8 mouse cellular contexts compared by ENCODE assay signal in genomic region chr16:34573856-34574491, GRCm38 (mm10). TPM values are rescaled to one million over a fixed set of nuclear protein-coding genes. Genes with fewer than 3 reads are reported as not detected.
A peak's percentile ranks its signal among the peaks of the same experiment; 100 is the strongest.
DNase-seq lines count a peak whose midpoint lies in the region; ATAC-seq lines count a peak whose summit lies in the region.

No protein-coding gene starts in this region.

- no peaks in the 10 kb centered on the region for H3K27me3 ChIP-seq in lung, embryonic 15.5 days
- no peaks in the 10 kb centered on the region for H3K27me3 ChIP-seq in forebrain, embryonic 12.5 days
- H3K27me3 ChIP-seq in intestine, embryonic 14.5 days (replicated peaks; ENCODE audit: control insufficient read depth, insufficient read depth, low read length) = no peaks in the 10 kb centered on the region
- no peaks in the 10 kb centered on the region for H3K27me3 ChIP-seq in midbrain, embryonic 15.5 days (replicated peaks)

- peaks cover 18% of the 10 kb centered on the region; the same call in 1 of the 2 replicates for H3K4me1 ChIP-seq in lung, embryonic 15.5 days
- peaks cover 31% of the 10 kb centered on the region for H3K4me1 ChIP-seq in forebrain, embryonic 12.5 days
- peaks cover 13% of the 10 kb centered on the region for H3K4me1 ChIP-seq in intestine, embryonic 14.5 days (replicated peaks; ENCODE audit: control insufficient read depth, insufficient read depth, low read length)
- H3K4me1 ChIP-seq in midbrain, embryonic 15.5 days = peaks cover 34% of the 10 kb centered on the region

- H3K4me3 ChIP-seq in lung, embryonic 15.5 days = peak overlapping the region; percentile 89
- H3K4me3 ChIP-seq in forebrain, embryonic 12.5 days (replicated peaks) = peak overlapping the region; percentile 94
- peak overlapping the region; percentile 94 for H3K4me3 ChIP-seq in intestine, embryonic 14.5 days (ENCODE audit: low read depth, low read length)
- H3K4me3 ChIP-seq in midbrain, embryonic 15.5 days = peak overlapping the region; percentile 98

- under 1% methylated on average over 36 of the region's 42 CpGs for WGBS in lung, embryonic 15.5 days
- 1% methylated on average over 41 of the region's 42 CpGs for WGBS in forebrain, embryonic 12.5 days
- under 1% methylated on average over 37 of the region's 42 CpGs for WGBS in intestine, embryonic 14.5 days
- WGBS in midbrain, embryonic 15.5 days = 0% methylated on average over 35 of the region's 42 CpGs

- peak overlapping the region; percentile 88 for H3K27ac ChIP-seq in lung, embryonic 15.5 days
- peak overlapping the region; percentile 98 for H3K27ac ChIP-seq in forebrain, embryonic 12.5 days
- H3K27ac ChIP-seq in intestine, embryonic 14.5 days (ENCODE audit: low read depth) = peak overlapping the region; percentile 90
- peak overlapping the region; percentile 100 for H3K27ac ChIP-seq in midbrain, embryonic 15.5 days

- peak overlapping the region; percentile 86 for H3K9ac ChIP-seq in lung, embryonic 15.5 days
- H3K9ac ChIP-seq in forebrain, embryonic 12.5 days = peak overlapping the region; percentile 98
- H3K9ac ChIP-seq in intestine, embryonic 14.5 days (ENCODE audit: low read length) = peak overlapping the region; percentile 87
- H3K9ac ChIP-seq in midbrain, embryonic 15.5 days = peak overlapping the region; percentile 100

- peak; percentile 13 for DNase-seq in adrenal gland, postnatal 14 days
- DNase-seq in adrenal gland, adult 8-10 months = no peak
- no peak for DNase-seq in lung, postnatal 14 days
- peak; percentile 80 for DNase-seq in intestine, embryonic 14.5 days (ENCODE audit: low spot score)
- DNase-seq in B cell, adult 2 months = no peak

- peak; percentile 56 for ATAC-seq in lung, embryonic 15.5 days (ENCODE audit: borderline replicate concordance, extremely low read depth, low FRiP score, low TSS enrichment)
- peak; percentile 84 for ATAC-seq in forebrain, embryonic 12.5 days (ENCODE audit: low FRiP score)
- peak; percentile 71 for ATAC-seq in intestine, embryonic 14.5 days (replicated peaks; ENCODE audit: low FRiP score, low TSS enrichment, low read depth)
- peak; percentile 82 for ATAC-seq in midbrain, embryonic 15.5 days (replicated peaks)

- no peaks in the 10 kb centered on the region for H3K36me3 ChIP-seq in lung, embryonic 15.5 days
- H3K36me3 ChIP-seq in forebrain, embryonic 12.5 days (replicated peaks) = no peaks in the 10 kb centered on the region
- no peaks in the 10 kb centered on the region for H3K36me3 ChIP-seq in intestine, embryonic 14.5 days (ENCODE audit: control insufficient read depth, insufficient read depth, low read length)
- H3K36me3 ChIP-seq in midbrain, embryonic 15.5 days (replicated peaks) = no peaks in the 10 kb centered on the region

- H3K4me2 ChIP-seq in lung, embryonic 15.5 days = peak overlapping the region; percentile 92
- H3K4me2 ChIP-seq in forebrain, embryonic 12.5 days = peak overlapping the region; percentile 70
- peak overlapping the region; percentile 82 for H3K4me2 ChIP-seq in intestine, embryonic 14.5 days (ENCODE audit: low read length)
- peak overlapping the region; percentile 94 for H3K4me2 ChIP-seq in midbrain, embryonic 15.5 days

- H3K9me3 ChIP-seq in lung, embryonic 15.5 days = no peaks in the 10 kb centered on the region
- no peaks in the 10 kb centered on the region for H3K9me3 ChIP-seq in forebrain, embryonic 12.5 days
- H3K9me3 ChIP-seq in intestine, embryonic 14.5 days (ENCODE audit: control insufficient read depth, low read length) = no peaks in the 10 kb centered on the region
- H3K9me3 ChIP-seq in midbrain, embryonic 15.5 days = no peaks in the 10 kb centered on the region

RNA-seq across cellular contexts. Expression of gene Kalrn, which starts 0.6 kb away (rescaled TPM):
- 12.9 and 20.7 TPM in 2 replicates for total RNA-seq in adrenal gland, postnatal 14 days (2021)
- 10 to 100 TPM; 11.2 to 18.8 (median 13.0) TPM for total RNA-seq in adrenal gland, adult 8-10 months (2022)
- 14.4 and 14.6 TPM in 2 replicates for polyA plus RNA-seq in lung, embryonic 15.5 days (2015; fragmentation: Nextera tagmentation; extraction: Ambion mirVana)
- 26.7 and 30.0 TPM in 2 replicates for polyA plus RNA-seq in forebrain, embryonic 12.5 days (2016; fragmentation: Nextera tagmentation; extraction: Ambion mirVana)
- polyA plus RNA-seq in intestine, embryonic 14.5 days (2014; fragmentation: Nextera tagmentation; extraction: Ambion mirVana) = 20.1 and 20.9 TPM in 2 replicates
- polyA plus RNA-seq in midbrain, embryonic 15.5 days (2015; fragmentation: Nextera tagmentation; extraction: Ambion mirVana) = 34.5 and 39.2 TPM in 2 replicates

Comparison
In these comparisons a context has a peak if more than half of its experiments do, and no peak if none do; other contexts are left out.
1. DNase-seq: peak in adrenal gland, postnatal 14 days (single experiment) and intestine, embryonic 14.5 days (single experiment); none in adrenal gland, adult 8-10 months (single experiment), lung, postnatal 14 days (single experiment) and B cell, adult 2 months (0 of 2).
2. Peak in every context shown above with its lines, with median percentiles within 50 percentile points of each other: ATAC-seq, H3K27ac ChIP-seq, H3K4me2 ChIP-seq, H3K4me3 ChIP-seq and H3K9ac ChIP-seq.